In the genomic region with DNA sequence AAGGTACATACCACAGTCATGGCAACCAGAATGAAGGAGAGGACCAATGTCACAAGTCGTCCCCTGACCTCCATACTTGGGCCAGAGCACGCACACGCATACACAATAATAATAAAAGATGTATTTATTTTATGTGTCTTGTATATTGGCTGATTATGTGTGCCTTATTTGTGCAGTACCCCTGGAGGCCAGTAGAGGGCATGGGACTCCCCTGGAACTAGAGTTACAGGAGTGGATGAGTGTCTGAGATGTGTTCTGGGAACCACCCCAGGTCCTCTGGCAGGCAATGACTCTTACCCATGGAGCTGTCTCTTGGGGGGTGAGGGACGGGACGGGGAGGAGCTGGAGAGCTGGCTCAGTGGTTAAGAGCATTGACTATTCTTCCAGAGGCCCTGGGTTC, we compare ENCODE assay signal across 9 mouse cellular contexts. TPM values are rescaled to one million over a fixed set of nuclear protein-coding genes. Genes with fewer than 3 reads are reported as not detected.
A peak's percentile ranks its signal among the peaks of the same experiment; 100 is the strongest.
DNase-seq lines count a peak whose midpoint lies in the region; ATAC-seq lines count a peak whose summit lies in the region.
"Had no signal": no experiment of that assay in that cellular context is flagged by ENCODE, and none has a peak within 500 bp of the region (broad histone marks: within the 10 kb centered on the region; RNA-seq: fewer than 3 reads in every experiment).

No protein-coding gene starts in this region.

- intact Hi-C loops in left cerebral cortex, postnatal 4 days (cut with DNase I), result no loop called here
- intact Hi-C loops in left cerebral cortex, postnatal 14 days (cut with DNase I), result no loop called here

- ATAC-seq in megakaryocyte-erythroid progenitor cell, adult 5-6 weeks (replicated peaks; ENCODE audit: low FRiP score, low TSS enrichment, poor library complexity, severe bottlenecking), result 0 out of 2 replicates have a peak, but pooled peaks have one; percentile 46

- DNase-seq in adrenal gland, postnatal 10 days, result peak; percentile 23
- DNase-seq in adrenal gland, postnatal 25 days, result no peak
- peak; percentile 45 for DNase-seq in left cerebral cortex, postnatal 4 days
- DNase-seq in left cerebral cortex, postnatal 14 days (ENCODE audit: low spot score in 2 of 2), result no peak
- DNase-seq in ZHBTc4 (ENCODE audit: low read depth, low spot score), result peak; percentile 80
- no peak for DNase-seq in right cerebral cortex, adult 2 months (ENCODE audit: low spot score in 2 of 2)
- DNase-seq in left cerebral cortex, adult 18-20 months (ENCODE audit: low spot score in 2 of 2), result no peak
- DNase-seq: right cerebral cortex, postnatal 14 days had no signal

RNA-seq across cellular contexts. Expression of a gene that starts 2.9 kb away (rescaled TPM):
- under 1 TPM; 0.24 to 0.85 TPM for total RNA-seq in adrenal gland, postnatal 10 days (2021)
- total RNA-seq in adrenal gland, postnatal 25 days (2021), result 0.73 and 0.95 TPM in 2 replicates
- total RNA-seq in left cerebral cortex, postnatal 4 days (2021), result 1 to 10 TPM; 3.7 to 4.1 TPM
- total RNA-seq in left cerebral cortex, postnatal 14 days (2021), result 1 to 10 TPM; 1.4 to 1.9 TPM
- not detected in 2 replicates for total RNA-seq in megakaryocyte-erythroid progenitor cell, adult 5-6 weeks (2014; fragmentation: Nextera tagmentation)
- total RNA-seq in megakaryocyte-erythroid progenitor cell, adult 5-6 weeks (2017), result not detected in 2 replicates
- total RNA-seq in left cerebral cortex, adult 18-20 months (2021), result 1 to 10 TPM; 3.9 to 4.0 TPM

RNA-seq across cellular contexts. Expression of a gene that starts 30.9 kb away (rescaled TPM):
- total RNA-seq in adrenal gland, postnatal 10 days (2021), result 10 to 100 TPM; 50.3 to 50.9 TPM
- 58.7 and 66.5 TPM in 2 replicates for total RNA-seq in adrenal gland, postnatal 25 days (2021)
- 10 to 100 TPM; 37.9 to 44.8 TPM for total RNA-seq in left cerebral cortex, postnatal 4 days (2021)
- 10 to 100 TPM; 35.8 to 37.4 TPM for total RNA-seq in left cerebral cortex, postnatal 14 days (2021)
- 70.6 and 74.5 TPM in 2 replicates for total RNA-seq in megakaryocyte-erythroid progenitor cell, adult 5-6 weeks (2014; fragmentation: Nextera tagmentation)
- total RNA-seq in megakaryocyte-erythroid progenitor cell, adult 5-6 weeks (2017), result 23.2 and 40.8 TPM in 2 replicates
- 10 to 100 TPM; 37.1 to 41.7 TPM for total RNA-seq in left cerebral cortex, adult 18-20 months (2021)

RNA-seq across cellular contexts. Expression of a gene that starts 43.6 kb away (rescaled TPM):
- total RNA-seq in adrenal gland, postnatal 10 days (2021), result 100 to 1,000 TPM; 105 to 125 TPM
- 91.4 and 91.9 TPM in 2 replicates for total RNA-seq in adrenal gland, postnatal 25 days (2021)
- 10 to 100 TPM; 61.0 to 64.9 TPM for total RNA-seq in left cerebral cortex, postnatal 4 days (2021)
- 10 to 100 TPM; 41.3 to 43.4 TPM for total RNA-seq in left cerebral cortex, postnatal 14 days (2021)
- total RNA-seq in megakaryocyte-erythroid progenitor cell, adult 5-6 weeks (2014; fragmentation: Nextera tagmentation), result 50.5 and 62.6 TPM in 2 replicates
- 70.8 and 84.3 TPM in 2 replicates for total RNA-seq in megakaryocyte-erythroid progenitor cell, adult 5-6 weeks (2017)
- total RNA-seq in left cerebral cortex, adult 18-20 months (2021), result 10 to 100 TPM; 37.4 to 39.9 TPM

RNA-seq across cellular contexts. Expression of a gene that starts 44.8 kb away (rescaled TPM):
- total RNA-seq in adrenal gland, postnatal 10 days (2021), result 10 to 100 TPM; 23.0 to 23.5 TPM
- 36.5 and 39.8 TPM in 2 replicates for total RNA-seq in adrenal gland, postnatal 25 days (2021)
- total RNA-seq in left cerebral cortex, postnatal 4 days (2021), result 10 to 100 TPM; 26.0 to 29.9 TPM
- 10 to 100 TPM; 22.2 to 22.3 TPM for total RNA-seq in left cerebral cortex, postnatal 14 days (2021)
- total RNA-seq in megakaryocyte-erythroid progenitor cell, adult 5-6 weeks (2014; fragmentation: Nextera tagmentation), result 60.6 and 64.4 TPM in 2 replicates
- 10.5 and 23.6 TPM in 2 replicates for total RNA-seq in megakaryocyte-erythroid progenitor cell, adult 5-6 weeks (2017)
- total RNA-seq in left cerebral cortex, adult 18-20 months (2021), result 10 to 100 TPM; 25.4 to 27.7 TPM

Comparison
In these comparisons a context has a peak if more than half of its experiments do, and no peak if none do; other contexts are left out.
1. DNase-seq: peak in adrenal gland, postnatal 10 days (single experiment), left cerebral cortex, postnatal 4 days (single experiment) and ZHBTc4 (single experiment); none in adrenal gland, postnatal 25 days (single experiment), left cerebral cortex, postnatal 14 days (0 of 2), right cerebral cortex, adult 2 months (0 of 2) and left cerebral cortex, adult 18-20 months (0 of 2).